Mouse (Mus musculus): ENCODE results near the gene Htra2. TPM values are rescaled to one million over a fixed set of nuclear protein-coding genes. Genes with fewer than 3 reads are reported as not detected.

Htra2 gene
- polyA plus RNA-seq, 1 experiment from 2014 or later = 68.5 TPM

DNA sequence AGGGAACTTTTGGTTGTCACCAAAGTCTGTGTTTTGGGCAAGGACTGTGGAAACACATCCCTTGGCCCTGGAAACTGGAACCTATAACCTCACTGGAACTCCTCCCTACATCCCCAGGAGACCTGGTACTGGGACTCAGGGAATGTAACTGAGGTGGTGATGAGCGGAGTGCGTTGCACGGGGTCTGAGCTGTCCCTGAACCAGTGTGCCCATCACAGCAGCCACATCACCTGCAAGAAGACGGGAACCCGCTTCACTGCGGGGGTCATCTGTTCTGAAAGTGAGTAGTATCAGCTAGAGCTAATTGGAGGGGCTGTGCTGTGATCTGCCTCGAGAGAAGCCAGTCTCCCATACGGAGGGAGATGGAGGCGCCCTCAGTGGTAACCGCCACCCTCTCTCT lies 5.7 kb downstream of the Htra2 start:
- 68% methylated on average over 10 of the region's 10 CpGs for WGBS
- ATAC-seq (replicated peaks; ENCODE audit: low FRiP score, low read depth) = no peak

DNA sequence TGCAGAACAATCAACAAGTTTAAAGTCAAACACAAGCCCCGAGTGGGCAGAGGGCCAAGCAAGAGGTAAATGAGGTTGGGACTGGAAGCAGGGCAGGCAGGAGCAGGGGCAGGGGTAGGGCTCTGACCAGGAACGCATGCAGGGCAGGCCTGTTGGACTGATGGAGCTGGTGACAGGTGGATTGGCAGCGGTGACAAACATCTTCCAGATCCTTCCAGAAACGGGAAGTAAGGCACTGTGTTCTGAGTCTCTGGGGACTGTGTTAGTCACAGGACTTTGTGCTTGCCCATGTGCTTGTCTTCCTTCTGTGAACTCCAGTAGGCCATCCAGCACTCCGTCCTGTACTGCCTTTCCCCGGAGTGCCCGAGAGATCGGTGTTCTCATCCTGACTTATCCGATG lies 10.3 kb downstream of the Htra2 start:
- Histone ChIP-seq H3K4me2 (ENCODE audit: low read length) (no peak overlapping the region), H3K9me3 (replicated peaks; ENCODE audit: low read length) (no peaks in the 10 kb centered on the region), H3K9ac (ENCODE audit: low read depth, low read length) (no peak overlapping the region), H3K4me3 (replicated peaks; ENCODE audit: low read depth, low read length) (no peak overlapping the region), H3K27ac (peak overlapping the region; percentile 16; the same call in 1 of the 2 replicates), H3K36me3 (ENCODE audit: insufficient read depth, low read length) (no peaks in the 10 kb centered on the region), H3K27me3 (ENCODE audit: insufficient read depth, low read length) (no peaks in the 10 kb centered on the region), H3K4me1 (replicated peaks; ENCODE audit: insufficient read depth, low read length) (no peaks in the 10 kb centered on the region)
- DNase-seq (ENCODE audit: low spot score) = no peak
- ATAC-seq (replicated peaks; ENCODE audit: low FRiP score, low read depth) = no peak
- WGBS = 75% methylated on average over 9 of the region's 9 CpGs
- no peak for TF ChIP-seq CTCF (IDR thresholded peaks at IDR 0.05; ENCODE audit: low read depth)

More for the DNA sequence above, 5.7 kb downstream of the Htra2 start:
- H3K4me3 ChIP-seq (replicated peaks; ENCODE audit: low read depth, low read length) = no peak overlapping the region
- peaks cover 10% of the 10 kb centered on the region for H3K4me1 ChIP-seq (replicated peaks; ENCODE audit: insufficient read depth, low read length)
- H3K27me3 ChIP-seq (ENCODE audit: insufficient read depth, low read length) = no peaks in the 10 kb centered on the region
- no peaks in the 10 kb centered on the region for H3K9me3 ChIP-seq (replicated peaks; ENCODE audit: low read length)
- H3K9ac ChIP-seq (ENCODE audit: low read depth, low read length) = no peak overlapping the region
- H3K36me3 ChIP-seq (ENCODE audit: insufficient read depth, low read length) = no peaks in the 10 kb centered on the region
- TF ChIP-seq CTCF (IDR thresholded peaks at IDR 0.05; ENCODE audit: low read depth) = no peak
- H3K4me2 ChIP-seq (ENCODE audit: low read length) = no peak overlapping the region
- DNase-seq (ENCODE audit: low spot score) = no peak
- no peak overlapping the region for H3K27ac ChIP-seq

DNA sequence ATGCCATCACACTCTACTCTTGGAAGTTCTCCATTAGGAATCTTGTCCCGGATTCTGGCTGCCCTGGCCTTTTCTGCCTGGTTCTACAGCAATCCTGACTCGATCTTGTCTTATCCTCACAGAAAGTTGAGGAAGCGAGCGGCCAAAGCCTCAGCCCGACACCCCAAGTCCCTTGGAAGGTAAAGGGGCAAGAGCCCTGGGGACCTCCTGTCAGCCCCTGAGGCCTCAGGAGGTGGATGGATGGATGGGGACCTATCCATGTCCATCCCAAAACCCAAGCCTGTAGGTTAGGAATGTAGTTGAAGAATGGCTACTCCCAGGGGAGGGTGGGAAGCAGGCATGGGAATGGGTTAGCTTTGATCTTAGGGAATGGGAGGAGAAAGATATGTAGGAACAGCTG lies 11.1 kb downstream of the Htra2 start:
- DNase-seq (ENCODE audit: low spot score) (no peak), ATAC-seq (replicated peaks; ENCODE audit: low FRiP score, low read depth) (no peak)
- Histone ChIP-seq H3K9ac (ENCODE audit: low read depth, low read length) (no peak overlapping the region), H3K4me3 (replicated peaks; ENCODE audit: low read depth, low read length) (no peak overlapping the region), H3K27me3 (ENCODE audit: insufficient read depth, low read length) (no peaks in the 10 kb centered on the region), H3K4me1 (replicated peaks; ENCODE audit: insufficient read depth, low read length) (no peaks in the 10 kb centered on the region), H3K36me3 (ENCODE audit: insufficient read depth, low read length) (no peaks in the 10 kb centered on the region), H3K9me3 (replicated peaks; ENCODE audit: low read length) (no peaks in the 10 kb centered on the region), H3K4me2 (ENCODE audit: low read length) (no peak overlapping the region), H3K27ac (no peak overlapping the region)
- no peak for TF ChIP-seq CTCF (IDR thresholded peaks at IDR 0.05; ENCODE audit: low read depth)
- 96% methylated on average over 5 of the region's 5 CpGs for WGBS

DNA sequence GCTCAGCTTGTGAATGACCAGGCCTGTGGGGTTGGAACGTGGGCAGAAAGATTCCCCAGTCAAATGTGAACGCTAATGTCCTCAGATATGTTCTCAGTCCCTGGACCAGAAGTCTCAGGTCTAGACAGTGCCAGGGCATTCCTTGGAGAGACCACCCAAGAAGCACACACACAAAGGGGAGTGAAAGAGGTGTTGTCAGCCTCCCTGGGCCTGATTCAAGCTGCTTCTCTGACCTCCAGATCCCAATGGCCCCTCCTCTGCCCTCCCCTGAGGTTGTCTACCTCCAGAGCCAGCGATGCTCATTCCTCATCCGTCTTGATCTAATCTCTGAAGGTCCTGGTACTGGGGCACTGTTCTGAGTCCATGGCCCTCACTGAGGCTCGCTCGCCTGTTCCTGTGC lies 11.5 kb downstream of the Htra2 start:
- ATAC-seq (replicated peaks; ENCODE audit: low FRiP score, low read depth) (no peak), DNase-seq (ENCODE audit: low spot score) (no peak)
- Histone ChIP-seq H3K9ac (ENCODE audit: low read depth, low read length) (no peak overlapping the region), H3K27ac (no peak overlapping the region), H3K4me1 (replicated peaks; ENCODE audit: insufficient read depth, low read length) (no peaks in the 10 kb centered on the region; the same call in none of the 2 replicates), H3K4me3 (replicated peaks; ENCODE audit: low read depth, low read length) (no peak overlapping the region), H3K9me3 (replicated peaks; ENCODE audit: low read length) (no peaks in the 10 kb centered on the region), H3K4me2 (ENCODE audit: low read length) (no peak overlapping the region), H3K27me3 (ENCODE audit: insufficient read depth, low read length) (no peaks in the 10 kb centered on the region), H3K36me3 (ENCODE audit: insufficient read depth, low read length) (no peaks in the 10 kb centered on the region)
- WGBS = 69% methylated on average over 6 of the region's 6 CpGs
- no peak for TF ChIP-seq CTCF (IDR thresholded peaks at IDR 0.05; ENCODE audit: low read depth)

DNA sequence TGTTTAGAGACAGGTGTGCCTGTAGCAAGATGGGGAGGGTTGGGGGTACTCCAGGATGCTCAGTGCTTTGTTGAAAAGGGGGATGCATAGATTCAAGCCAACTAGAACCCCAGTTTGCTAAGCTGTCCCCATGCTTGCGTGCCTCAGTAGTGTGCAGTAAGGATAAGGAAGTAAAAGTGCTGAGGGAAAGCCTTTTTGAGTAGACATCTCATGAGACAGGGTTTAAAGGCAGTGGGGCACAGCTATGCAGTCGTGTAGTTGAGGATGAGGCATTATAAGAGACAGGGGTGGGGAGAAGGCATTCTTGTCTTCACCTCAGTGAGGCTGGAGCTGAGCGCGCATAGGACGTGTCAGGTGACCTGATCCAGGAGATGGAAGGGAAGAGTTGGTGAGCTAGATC lies 14.5 kb downstream of the Htra2 start:
- Histone ChIP-seq H3K4me3 (replicated peaks; ENCODE audit: low read depth, low read length) (no peak overlapping the region), H3K27me3 (ENCODE audit: insufficient read depth, low read length) (no peaks in the 10 kb centered on the region), H3K9ac (ENCODE audit: low read depth, low read length) (no peak overlapping the region), H3K27ac (no peak overlapping the region), H3K36me3 (ENCODE audit: insufficient read depth, low read length) (no peaks in the 10 kb centered on the region), H3K4me2 (ENCODE audit: low read length) (no peak overlapping the region), H3K4me1 (replicated peaks; ENCODE audit: insufficient read depth, low read length) (no peaks in the 10 kb centered on the region; the same call in none of the 2 replicates), H3K9me3 (replicated peaks; ENCODE audit: low read length) (no peaks in the 10 kb centered on the region)
- ATAC-seq (replicated peaks; ENCODE audit: low FRiP score, low read depth) = no peak
- DNase-seq (ENCODE audit: low spot score) = no peak
- TF ChIP-seq CTCF (IDR thresholded peaks at IDR 0.05; ENCODE audit: low read depth) = no peak
- 80% methylated on average over 5 of the region's 5 CpGs for WGBS

DNA sequence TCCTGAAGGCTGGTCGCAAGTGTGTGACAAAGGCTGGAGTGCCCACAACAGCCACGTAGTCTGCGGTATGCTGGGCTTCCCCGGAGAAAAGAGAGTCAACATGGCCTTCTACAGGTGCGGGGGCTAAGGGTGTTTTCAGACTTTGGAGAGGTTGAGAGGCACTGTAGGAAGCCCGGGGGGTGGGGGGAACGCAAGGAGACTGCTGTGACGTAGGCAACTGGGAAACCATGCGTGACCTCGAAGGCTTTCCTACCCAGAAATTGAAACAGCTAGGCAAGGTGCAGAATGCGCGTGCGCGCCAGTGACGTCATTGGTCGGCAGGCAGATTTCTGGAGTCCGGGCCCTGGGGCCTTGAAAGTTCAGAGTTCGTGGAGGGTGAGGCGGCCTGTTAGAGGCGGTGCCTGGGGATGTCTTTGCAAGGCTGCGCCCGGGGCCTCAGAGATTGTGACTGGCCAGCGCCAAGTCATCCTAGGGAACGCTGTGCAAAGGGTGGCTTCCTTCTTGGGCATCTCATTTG lies 16.5 kb downstream of the Htra2 start:
- peak overlapping the region; percentile 41 for H3K4me2 ChIP-seq (ENCODE audit: low read length)
- H3K27ac ChIP-seq = no peak overlapping the region
- no peak for TF ChIP-seq CTCF (IDR thresholded peaks at IDR 0.05; ENCODE audit: low read depth)
- H3K36me3 ChIP-seq (ENCODE audit: insufficient read depth, low read length) = no peaks in the 10 kb centered on the region
- ATAC-seq (replicated peaks; ENCODE audit: low FRiP score, low read depth) = peak; percentile 74
- H3K9ac ChIP-seq (ENCODE audit: low read depth, low read length) = 0 out of 2 replicates have a peak overlapping the region, but pooled peaks have one; percentile 32
- no peaks in the 10 kb centered on the region for H3K27me3 ChIP-seq (ENCODE audit: insufficient read depth, low read length)
- peak; percentile 83 for DNase-seq (ENCODE audit: low spot score)
- no peaks in the 10 kb centered on the region for H3K9me3 ChIP-seq (replicated peaks; ENCODE audit: low read length)
- WGBS = 14% methylated on average over 24 of the region's 24 CpGs
- H3K4me3 ChIP-seq (replicated peaks; ENCODE audit: low read depth, low read length) = no peak overlapping the region
- no peaks in the 10 kb centered on the region; the same call in none of the 2 replicates for H3K4me1 ChIP-seq (replicated peaks; ENCODE audit: insufficient read depth, low read length)

DNA sequence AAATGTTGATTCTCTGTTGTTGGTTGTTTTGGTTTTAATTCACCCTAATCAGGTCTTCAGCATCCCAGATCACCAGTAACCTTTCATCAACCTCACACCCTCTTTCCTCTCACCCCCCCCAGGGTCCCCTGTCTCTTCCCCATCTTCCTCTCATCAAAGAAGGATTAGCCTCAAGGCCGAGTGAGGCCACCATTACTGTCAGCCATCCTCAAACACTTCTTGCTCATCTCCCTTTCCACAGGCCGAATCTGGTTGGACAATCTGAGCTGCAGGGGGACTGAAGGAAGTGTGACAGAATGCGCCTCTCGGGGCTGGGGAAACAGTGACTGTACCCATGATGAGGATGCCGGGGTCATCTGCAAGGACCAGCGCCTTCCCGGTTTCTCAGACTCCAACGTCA lies 17.9 kb downstream of the Htra2 start:
- Histone ChIP-seq H3K4me3 (replicated peaks; ENCODE audit: low read depth, low read length) (no peak overlapping the region), H3K9ac (ENCODE audit: low read depth, low read length) (no peak overlapping the region), H3K4me1 (replicated peaks; ENCODE audit: insufficient read depth, low read length) (peaks cover under 1% of the 10 kb centered on the region), H3K27me3 (ENCODE audit: insufficient read depth, low read length) (no peaks in the 10 kb centered on the region), H3K9me3 (replicated peaks; ENCODE audit: low read length) (no peaks in the 10 kb centered on the region), H3K36me3 (ENCODE audit: insufficient read depth, low read length) (no peaks in the 10 kb centered on the region), H3K4me2 (ENCODE audit: low read length) (no peak overlapping the region), H3K27ac (no peak overlapping the region)
- WGBS = 87% methylated on average over 8 of the region's 8 CpGs
- ATAC-seq (replicated peaks; ENCODE audit: low FRiP score, low read depth) (no peak), DNase-seq (ENCODE audit: low spot score) (no peak)
- TF ChIP-seq CTCF (IDR thresholded peaks at IDR 0.05; ENCODE audit: low read depth) = no peak

All from kidney, postnatal 0 days (tissue).